Mouse (Mus musculus): ENCODE data around the gene Cryba4. TPM values are rescaled to one million over a fixed set of nuclear protein-coding genes. Genes with fewer than 3 reads are reported as not detected.

The Cryba4 gene
- polyA plus RNA-seq, 1 experiment from 2014 or later = 1.4 TPM

DNA sequence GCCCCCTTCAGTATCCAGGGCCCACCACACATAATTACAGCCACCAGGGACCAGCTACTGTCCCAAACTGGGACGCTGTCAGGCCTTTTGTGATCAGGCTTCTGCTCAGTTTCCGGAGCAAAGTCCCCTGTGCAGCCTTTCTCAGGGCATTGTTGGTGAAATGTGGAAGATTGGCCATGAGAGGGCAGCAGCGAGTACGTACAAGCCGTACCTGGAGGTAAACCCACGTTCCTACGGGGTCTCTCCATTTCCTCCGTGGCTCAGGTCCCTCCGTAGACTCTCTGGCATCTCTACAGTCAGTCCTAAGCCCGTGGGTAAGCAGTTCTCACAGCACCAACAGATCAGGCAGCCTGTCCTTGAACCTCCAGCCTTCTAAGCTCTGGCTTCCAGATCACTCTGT is 37.9 kb downstream of the Cryba4 start:
- Histone ChIP-seq H3K9ac (no peak overlapping the region), H3K4me3 (no peak overlapping the region), H3K27me3 (peaks cover 38% of the 10 kb centered on the region), H3K27ac (no peak overlapping the region), H3K4me1 (replicated peaks) (peaks cover 17% of the 10 kb centered on the region), H3K4me2 (peak overlapping the region; percentile 23; the same call in 1 of the 2 replicates), H3K36me3 (no peaks in the 10 kb centered on the region), H3K9me3 (replicated peaks) (no peaks in the 10 kb centered on the region)
- 6% methylated on average over 10 of the region's 10 CpGs for WGBS
- ATAC-seq (replicated peaks; ENCODE audit: insufficient number of reproducible peaks, insufficient read depth, low FRiP score, low read depth) = no peak

DNA sequence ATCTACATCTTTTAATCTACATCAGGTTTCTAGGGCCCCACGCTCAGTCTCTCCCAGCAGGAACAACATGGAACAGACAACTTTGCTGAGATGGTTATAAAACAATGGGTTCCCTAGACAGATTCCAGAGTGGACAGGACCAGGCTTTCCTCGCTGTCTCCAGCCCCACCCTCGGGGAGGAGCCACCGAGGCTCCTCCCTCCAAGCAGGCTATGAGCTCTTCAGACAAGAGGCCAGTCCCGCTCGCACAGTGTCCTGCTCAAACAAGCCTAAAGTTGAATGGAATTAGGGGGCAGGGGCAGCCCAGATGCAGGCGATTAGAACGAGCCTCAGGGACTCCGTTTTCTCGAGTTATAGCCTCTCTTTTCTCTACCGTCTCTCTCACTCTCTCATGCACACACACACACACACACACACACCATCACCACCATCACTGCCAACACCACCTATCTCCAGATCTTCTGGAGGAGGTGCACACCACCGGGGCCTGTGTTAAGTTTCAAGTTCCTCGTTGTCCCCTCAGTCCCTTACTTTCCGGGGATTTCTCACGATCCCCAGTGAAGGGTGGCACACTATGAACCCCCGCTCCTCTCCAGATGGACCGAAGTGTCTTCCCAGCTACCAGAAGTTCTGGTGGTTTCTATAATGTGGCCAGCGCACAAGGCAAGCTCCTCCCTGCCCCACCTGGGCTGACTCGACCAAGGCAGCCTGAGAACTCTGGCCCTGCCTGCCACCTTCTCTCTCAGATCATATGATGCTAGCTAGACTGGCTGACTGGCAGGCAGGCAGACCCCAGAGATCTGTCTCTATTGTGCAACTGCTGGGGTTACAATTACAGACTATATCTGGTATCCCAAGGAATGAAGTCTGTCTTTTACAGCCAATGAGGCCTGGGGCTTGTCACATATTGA is 38.7 kb downstream of the Cryba4 start:
- Histone ChIP-seq H3K36me3 (no peaks in the 10 kb centered on the region), H3K4me2 (no peak overlapping the region), H3K27ac (no peak overlapping the region), H3K9me3 (replicated peaks) (no peaks in the 10 kb centered on the region), H3K4me3 (no peak overlapping the region), H3K27me3 (peaks cover 41% of the 10 kb centered on the region), H3K9ac (no peak overlapping the region), H3K4me1 (replicated peaks) (peaks cover 12% of the 10 kb centered on the region)
- ATAC-seq (replicated peaks; ENCODE audit: insufficient number of reproducible peaks, insufficient read depth, low FRiP score, low read depth) = no peak
- 46% methylated on average over 19 of the region's 19 CpGs for WGBS

DNA sequence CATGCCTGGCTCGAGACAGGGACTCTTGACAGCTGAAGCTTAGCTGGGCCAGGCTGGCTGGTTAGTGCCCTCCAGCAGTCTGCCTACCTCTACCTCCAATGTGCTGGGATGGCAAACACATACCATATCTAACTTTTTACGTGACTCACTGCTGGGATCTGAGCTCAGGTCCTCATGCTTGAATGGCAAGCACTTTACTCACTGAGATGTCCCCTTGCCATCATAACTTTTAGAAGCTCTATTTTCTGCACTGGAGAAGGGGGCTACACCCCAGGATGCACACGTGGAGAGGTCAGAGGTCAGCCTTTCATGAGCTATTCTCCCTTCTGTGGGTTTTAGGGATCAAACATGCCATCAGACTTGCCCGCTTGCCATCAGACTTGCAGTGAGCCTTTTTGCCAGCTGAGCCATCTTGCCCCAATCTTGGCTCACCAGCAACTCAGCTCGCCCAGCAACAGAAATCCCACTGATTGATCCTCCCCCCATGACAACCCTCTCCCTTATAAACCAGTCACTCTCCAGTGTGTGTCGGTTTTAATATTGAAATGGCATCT is 39.5 kb downstream of the Cryba4 start:
- Histone ChIP-seq H3K27ac (no peak overlapping the region), H3K9ac (no peak overlapping the region), H3K9me3 (replicated peaks) (no peaks in the 10 kb centered on the region), H3K4me1 (replicated peaks) (peaks cover 12% of the 10 kb centered on the region), H3K36me3 (no peaks in the 10 kb centered on the region), H3K4me3 (no peak overlapping the region), H3K27me3 (peaks cover 41% of the 10 kb centered on the region), H3K4me2 (no peak overlapping the region)
- no peak for ATAC-seq (replicated peaks; ENCODE audit: insufficient number of reproducible peaks, insufficient read depth, low FRiP score, low read depth)
- WGBS = 69% methylated on average over 6 of the region's 6 CpGs

DNA sequence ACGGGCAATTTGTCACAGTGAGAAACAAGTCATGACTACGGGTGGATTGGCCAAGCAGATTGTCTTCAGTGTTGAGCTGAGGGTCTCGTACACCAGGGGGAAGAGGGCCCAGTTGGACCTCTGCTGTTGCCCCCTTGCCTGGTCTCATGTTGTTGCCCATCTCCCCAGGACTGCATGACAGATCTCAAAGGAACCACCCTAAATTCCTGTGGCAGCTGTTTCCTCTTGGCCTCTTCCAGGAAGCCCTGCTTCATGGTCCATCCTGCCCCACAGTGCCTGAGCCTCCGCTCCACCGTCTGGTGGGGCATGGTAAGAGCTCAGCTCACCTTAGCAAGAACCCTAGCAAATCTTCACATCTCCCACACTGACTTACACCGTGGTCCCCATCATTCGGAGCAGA is 40.4 kb downstream of the Cryba4 start:
- ATAC-seq (replicated peaks; ENCODE audit: insufficient number of reproducible peaks, insufficient read depth, low FRiP score, low read depth) = no peak
- H3K36me3 ChIP-seq = no peaks in the 10 kb centered on the region
- H3K4me2 ChIP-seq = no peak overlapping the region
- H3K27ac ChIP-seq = no peak overlapping the region
- no peaks in the 10 kb centered on the region for H3K9me3 ChIP-seq (replicated peaks)
- WGBS = 85% methylated on average over 7 of the region's 7 CpGs
- H3K27me3 ChIP-seq = peaks cover 32% of the 10 kb centered on the region
- peaks cover 12% of the 10 kb centered on the region for H3K4me1 ChIP-seq (replicated peaks)
- H3K4me3 ChIP-seq = no peak overlapping the region
- H3K9ac ChIP-seq = no peak overlapping the region

DNA sequence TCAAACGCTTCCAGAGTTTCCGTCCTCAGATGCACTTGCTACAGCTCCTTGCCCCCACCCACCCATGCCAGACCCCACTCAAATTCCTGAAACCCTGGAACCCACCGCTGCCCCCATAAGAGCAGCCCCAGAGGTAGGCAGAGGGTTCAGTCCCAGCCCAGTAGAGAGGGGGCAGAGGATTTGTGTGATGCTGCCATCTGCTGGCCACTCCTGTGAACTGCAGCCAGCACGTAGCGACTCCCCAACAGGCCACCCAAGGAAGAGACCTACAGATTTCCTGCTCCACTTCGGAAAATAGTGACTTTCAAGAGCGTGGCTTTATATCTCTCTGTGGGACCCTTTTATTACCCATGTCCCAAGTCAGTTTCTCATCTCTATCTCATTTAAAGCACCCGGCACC is 42.2 kb downstream of the Cryba4 start:
- Histone ChIP-seq H3K4me3 (no peak overlapping the region), H3K9me3 (replicated peaks) (no peaks in the 10 kb centered on the region), H3K4me2 (no peak overlapping the region), H3K9ac (no peak overlapping the region), H3K36me3 (no peaks in the 10 kb centered on the region), H3K4me1 (replicated peaks) (peaks cover 9% of the 10 kb centered on the region; the same call in 1 of the 2 replicates), H3K27ac (no peak overlapping the region), H3K27me3 (peaks cover 18% of the 10 kb centered on the region; the same call in 1 of the 2 replicates)
- 26% methylated on average over 8 of the region's 8 CpGs for WGBS
- ATAC-seq (replicated peaks; ENCODE audit: insufficient number of reproducible peaks, insufficient read depth, low FRiP score, low read depth) = no peak

DNA sequence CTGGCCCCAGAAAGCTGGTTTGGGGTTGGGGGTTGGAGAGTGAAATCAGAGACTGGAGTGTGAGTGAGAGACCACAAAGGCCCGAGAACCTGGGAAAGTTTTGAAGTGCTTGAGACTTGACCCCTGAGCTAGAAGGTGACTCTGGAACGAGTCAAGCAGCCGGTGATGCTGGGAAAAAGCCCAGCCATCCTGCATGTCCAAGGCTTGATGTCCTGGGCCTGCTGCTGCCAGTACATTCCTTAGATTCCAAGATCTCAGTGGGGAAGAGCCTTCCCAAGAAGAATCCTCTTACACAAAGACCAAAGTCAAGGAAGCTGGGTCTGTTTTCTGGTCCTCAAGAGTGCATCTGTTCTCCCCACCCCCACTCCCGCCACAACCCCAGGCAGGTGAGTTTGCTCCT is 44.0 kb downstream of the Cryba4 start:
- H3K27me3 ChIP-seq = peaks cover 10% of the 10 kb centered on the region; the same call in 1 of the 2 replicates
- no peak overlapping the region for H3K9ac ChIP-seq
- no peak overlapping the region for H3K4me3 ChIP-seq
- no peaks in the 10 kb centered on the region for H3K9me3 ChIP-seq (replicated peaks)
- 27% methylated on average over 4 of the region's 4 CpGs for WGBS
- H3K4me1 ChIP-seq (replicated peaks) = 0 out of 2 replicates have a peak, but pooled peaks cover 2% of the 10 kb centered on the region
- H3K4me2 ChIP-seq = no peak overlapping the region
- ATAC-seq (replicated peaks; ENCODE audit: insufficient number of reproducible peaks, insufficient read depth, low FRiP score, low read depth) = no peak
- H3K27ac ChIP-seq = no peak overlapping the region
- H3K36me3 ChIP-seq = no peaks in the 10 kb centered on the region

DNA sequence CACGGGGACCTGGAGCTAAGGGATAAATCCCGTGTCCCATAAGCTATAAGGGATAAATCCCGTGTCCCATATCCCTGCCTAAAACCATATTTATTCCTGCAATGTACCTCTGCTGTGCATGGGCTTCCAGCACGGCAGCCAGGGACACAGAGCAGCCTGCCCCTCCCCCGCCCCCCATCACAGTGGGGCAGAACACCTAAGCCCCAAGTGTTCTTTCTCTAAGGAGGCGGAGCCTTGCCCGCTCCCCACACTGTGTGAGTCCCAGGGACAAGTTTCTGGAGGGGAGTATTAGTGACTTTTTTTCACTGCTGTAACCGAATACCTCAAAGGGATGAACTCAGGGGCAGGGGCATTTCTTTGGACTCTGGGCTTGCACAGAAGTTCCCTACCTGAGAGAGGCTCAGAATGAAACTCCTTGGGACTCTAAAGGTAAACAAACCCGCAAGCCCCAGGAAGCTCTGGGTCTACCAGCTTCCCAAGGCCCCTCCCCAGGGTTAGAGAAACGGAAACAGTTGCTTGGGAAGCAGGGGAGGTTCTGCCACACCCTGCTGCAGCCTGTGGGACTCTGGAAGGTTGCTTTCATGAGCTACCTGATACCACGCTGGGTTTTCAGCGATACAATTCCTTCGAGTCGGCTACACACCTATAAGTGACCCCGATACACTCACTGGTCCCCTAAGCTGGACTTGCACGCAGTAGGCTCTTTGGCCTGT is 45.6 kb downstream of the Cryba4 start:
- Histone ChIP-seq H3K27me3 (peaks cover 10% of the 10 kb centered on the region; the same call in 1 of the 2 replicates), H3K27ac (no peak overlapping the region), H3K9ac (no peak overlapping the region), H3K36me3 (no peaks in the 10 kb centered on the region), H3K4me3 (no peak overlapping the region), H3K4me1 (replicated peaks) (0 out of 2 replicates have a peak, but pooled peaks cover 2% of the 10 kb centered on the region), H3K9me3 (replicated peaks) (no peaks in the 10 kb centered on the region), H3K4me2 (no peak overlapping the region)
- 24% methylated on average over 16 of the region's 16 CpGs for WGBS
- no peak for ATAC-seq (replicated peaks; ENCODE audit: insufficient number of reproducible peaks, insufficient read depth, low FRiP score, low read depth)

DNA sequence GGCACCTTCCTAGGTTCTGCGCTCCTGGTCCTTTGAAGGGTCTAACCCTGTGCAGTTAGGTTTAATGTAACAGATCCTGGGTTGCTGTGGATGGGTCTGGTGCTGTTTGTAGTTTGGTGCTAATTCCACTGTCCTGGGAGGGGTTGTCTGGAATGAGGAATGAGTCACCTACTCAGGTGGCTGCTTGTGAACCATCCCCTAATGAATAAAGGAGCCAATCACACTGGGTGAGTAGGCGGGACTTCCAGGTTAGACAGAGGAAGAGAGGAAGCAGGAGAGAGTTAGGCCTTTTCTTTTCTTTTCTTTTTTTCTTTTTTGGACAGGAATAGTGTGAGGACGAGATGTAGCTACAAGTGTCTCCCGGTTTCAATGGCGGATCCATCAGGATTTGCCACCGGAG is 52.7 kb downstream of the Cryba4 start:
- Histone ChIP-seq H3K9me3 (replicated peaks) (no peaks in the 10 kb centered on the region), H3K36me3 (no peaks in the 10 kb centered on the region), H3K4me1 (replicated peaks) (no peaks in the 10 kb centered on the region), H3K4me2 (no peak overlapping the region), H3K9ac (no peak overlapping the region), H3K4me3 (no peak overlapping the region), H3K27me3 (peaks cover 4% of the 10 kb centered on the region; the same call in 1 of the 2 replicates), H3K27ac (no peak overlapping the region)
- no peak for ATAC-seq (replicated peaks; ENCODE audit: insufficient number of reproducible peaks, insufficient read depth, low FRiP score, low read depth)
- WGBS = 80% methylated on average over 6 of the region's 6 CpGs

Other genes starting within 250 kb of the Cryba4 start
- 1.6 and 2.1 TPM in 2 replicates for gene Crybb1, start 3.3 kb upstream of the Cryba4 start, polyA plus RNA-seq (2015; fragmentation: Nextera tagmentation; extraction: Ambion mirVana)
- 38.5 and 47.8 TPM in 2 replicates for gene Tpst2, start 24.2 kb upstream of the Cryba4 start, polyA plus RNA-seq (2015; fragmentation: Nextera tagmentation; extraction: Ambion mirVana)
- gene Tfip11, start 73.8 kb upstream of the Cryba4 start, polyA plus RNA-seq (2015; fragmentation: Nextera tagmentation; extraction: Ambion mirVana) = 15.2 and 19.6 TPM in 2 replicates
- gene Srrd, start 90.5 kb upstream of the Cryba4 start, polyA plus RNA-seq (2015; fragmentation: Nextera tagmentation; extraction: Ambion mirVana) = 20.7 and 28.8 TPM in 2 replicates
- gene Hps4, start 90.6 kb upstream of the Cryba4 start, polyA plus RNA-seq (2015; fragmentation: Nextera tagmentation; extraction: Ambion mirVana) = 15.6 and 23.3 TPM in 2 replicates
- 0.05 TPM in 1 of 2 replicates, not detected in the other for gene Gm6583, start 103.5 kb upstream of the Cryba4 start, polyA plus RNA-seq (2015; fragmentation: Nextera tagmentation; extraction: Ambion mirVana)
- 2.1 and 2.9 TPM in 2 replicates for gene Asphd2, start 142.3 kb upstream of the Cryba4 start, polyA plus RNA-seq (2015; fragmentation: Nextera tagmentation; extraction: Ambion mirVana)
- not detected in 2 replicates for gene Gm6588, start 196.9 kb upstream of the Cryba4 start, polyA plus RNA-seq (2015; fragmentation: Nextera tagmentation; extraction: Ambion mirVana)